Mouse (Mus musculus) stomach, embryonic 15.5 days (tissue): ENCODE results near the gene Hist1h2ab. TPM values are rescaled to one million over a fixed set of nuclear protein-coding genes. Genes with fewer than 3 reads are reported as not detected.
"Not testable (repeated sequence)": the region's sequence is repeated elsewhere in the genome, so short reads cannot be mapped to it uniquely, and the experiment has no call there.

Source experiments
- ATAC-seq: fragments of 200-750 bp; cut with Nextera tagmentation; 2 replicates; pipeline ENCODE4 v1.8.0; 2017; ENCODE audit warnings: low read depth, moderate number of reproducible peaks, moderate TSS enrichment; ENCODE audit not compliant: insufficient read depth, low FRiP score
- H3K27ac ChIP-seq: fragments of 300-500 bp; sonication (generic); 2 replicates; pipeline ENCODE4 v1.5.1; 2015; ENCODE audit warnings: mild to moderate bottlenecking, inconsistent platforms
- H3K27me3 ChIP-seq: fragments of 300-500 bp; sonication (generic); replicated peaks from 2 replicates; pipeline ENCODE4 v1.6.1; 2015; ENCODE audit warnings: inconsistent platforms
- H3K36me3 ChIP-seq: fragments of 300-500 bp; sonication (generic); 2 replicates; pipeline ENCODE4 v1.6.1; 2015; ENCODE audit warnings: inconsistent platforms
- H3K4me1 ChIP-seq: fragments of 300-500 bp; sonication (generic); 2 replicates; pipeline ENCODE4 v1.6.1; 2015; ENCODE audit warnings: inconsistent platforms
- H3K4me2 ChIP-seq: fragments of 300-500 bp; sonication (generic); 2 replicates; pipeline ENCODE4 v1.6.1; 2015; ENCODE audit warnings: mild to moderate bottlenecking, inconsistent platforms
- H3K4me3 ChIP-seq: fragments of 300-500 bp; sonication (generic); replicated peaks from 2 replicates; pipeline ENCODE4 v1.5.1; 2015; ENCODE audit warnings: inconsistent platforms
- H3K9ac ChIP-seq: fragments of 300-500 bp; sonication (generic); 2 replicates; pipeline ENCODE4 v1.6.1; 2015; ENCODE audit warnings: inconsistent platforms
- H3K9me3 ChIP-seq: fragments of 300-500 bp; sonication (generic); 2 replicates; pipeline ENCODE4 v1.6.1; 2016; ENCODE audit warnings: inconsistent platforms
- WGBS: fragments of 180-500 bp; shearing (Covaris S2); methylation state at CpG from one replicate; pipeline ENCODE4 v1.1.7; 2015; 5-methylcytosine and 5-hydroxymethylcytosine counted together
- polyA plus RNA-seq: library from polyadenylated mRNA; unstranded; fragments of >200 nt; fragmentation: Nextera tagmentation; extraction: Ambion mirVana; gene quantifications from 2 replicates; pipeline ENCODE4 v1.2.1, GENCODE M21; 2015

Gene Hist1h2ab
- polyA plus RNA-seq, 1 experiment from 2014 or later: 63.1 TPM

DNA sequence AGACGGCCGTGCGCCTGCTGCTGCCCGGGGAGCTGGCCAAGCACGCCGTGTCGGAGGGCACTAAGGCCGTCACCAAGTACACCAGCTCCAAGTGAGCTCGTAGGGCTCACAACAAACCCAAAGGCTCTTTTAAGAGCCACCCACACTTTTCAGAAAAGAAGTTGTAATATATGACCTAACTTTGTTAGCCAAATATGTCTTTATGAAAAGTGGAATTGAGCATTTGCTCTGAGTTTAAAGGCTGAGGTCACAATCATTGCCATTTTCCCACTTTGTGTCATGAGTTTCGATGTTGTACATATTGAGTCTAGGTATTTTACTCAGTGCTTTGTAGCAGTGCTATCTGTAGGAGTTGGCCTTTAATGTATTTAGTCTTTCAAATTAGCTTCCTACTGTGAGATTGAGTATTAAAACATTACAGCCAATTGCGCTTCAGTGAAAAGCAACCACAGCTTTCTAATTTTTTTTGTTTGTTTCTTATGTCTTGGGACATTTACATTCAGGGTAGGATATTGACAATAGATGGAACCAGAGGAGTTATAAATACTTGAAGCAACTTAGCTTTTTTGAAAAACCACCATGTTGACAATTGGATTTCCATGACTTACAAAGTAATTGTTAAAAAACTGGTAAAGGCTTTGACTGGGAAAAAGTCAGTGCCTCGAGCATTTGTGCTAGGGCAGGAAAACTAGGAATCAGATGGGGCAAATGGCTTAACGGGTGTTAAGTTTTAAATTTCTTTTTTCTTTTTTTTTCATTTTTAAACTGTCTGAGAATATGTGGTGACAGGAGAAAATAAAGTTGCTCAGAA lies 3.6 kb upstream of the Hist1h2ab start:
- Histone ChIP-seq H3K4me3 (peak overlapping the region; percentile 33), H3K4me2 (peak overlapping the region; percentile 62), H3K9ac (no peak overlapping the region), H3K9me3 (no peaks in the 10 kb centered on the region), H3K4me1 (peaks cover 9% of the 10 kb centered on the region; the same call in 1 of the 2 replicates), H3K36me3 (no peaks in the 10 kb centered on the region), H3K27me3 (no peaks in the 10 kb centered on the region), H3K27ac (peak overlapping the region; percentile 100)
- ATAC-seq: peak; percentile 0; the same call in 1 of the 2 replicates
- WGBS: 2% methylated on average over 13 of the region's 13 CpGs

DNA sequence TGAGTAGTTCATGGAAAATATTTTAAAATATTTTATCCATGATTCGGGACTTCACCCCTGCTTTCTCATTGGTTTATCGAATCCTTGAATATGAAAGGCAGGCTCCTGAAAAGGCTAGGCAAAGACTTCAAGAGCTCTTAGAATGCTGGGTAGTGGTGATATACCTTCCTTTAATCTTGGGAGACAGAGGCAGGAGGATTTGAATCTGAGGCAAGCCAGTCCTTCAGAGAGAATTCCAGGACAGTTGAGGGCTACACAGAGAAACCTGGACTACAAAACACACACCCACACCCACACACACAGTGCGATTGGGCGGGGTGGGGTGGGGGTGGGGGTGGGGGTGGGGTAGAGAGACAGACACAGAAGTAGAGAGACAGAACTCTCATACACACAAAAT lies 3.0 kb upstream of the Hist1h2ab start:
- H3K4me1 ChIP-seq: peaks cover 9% of the 10 kb centered on the region; the same call in 1 of the 2 replicates
- no peaks in the 10 kb centered on the region for H3K27me3 ChIP-seq
- no peak for ATAC-seq
- H3K27ac ChIP-seq: peak overlapping the region; percentile 100
- H3K36me3 ChIP-seq: no peaks in the 10 kb centered on the region
- H3K4me2 ChIP-seq: peak overlapping the region; percentile 62
- H3K9ac ChIP-seq: no peak overlapping the region
- H3K4me3 ChIP-seq: no peak overlapping the region
- no peaks in the 10 kb centered on the region for H3K9me3 ChIP-seq
- 9% methylated on average over 4 of the region's 4 CpGs for WGBS

DNA sequence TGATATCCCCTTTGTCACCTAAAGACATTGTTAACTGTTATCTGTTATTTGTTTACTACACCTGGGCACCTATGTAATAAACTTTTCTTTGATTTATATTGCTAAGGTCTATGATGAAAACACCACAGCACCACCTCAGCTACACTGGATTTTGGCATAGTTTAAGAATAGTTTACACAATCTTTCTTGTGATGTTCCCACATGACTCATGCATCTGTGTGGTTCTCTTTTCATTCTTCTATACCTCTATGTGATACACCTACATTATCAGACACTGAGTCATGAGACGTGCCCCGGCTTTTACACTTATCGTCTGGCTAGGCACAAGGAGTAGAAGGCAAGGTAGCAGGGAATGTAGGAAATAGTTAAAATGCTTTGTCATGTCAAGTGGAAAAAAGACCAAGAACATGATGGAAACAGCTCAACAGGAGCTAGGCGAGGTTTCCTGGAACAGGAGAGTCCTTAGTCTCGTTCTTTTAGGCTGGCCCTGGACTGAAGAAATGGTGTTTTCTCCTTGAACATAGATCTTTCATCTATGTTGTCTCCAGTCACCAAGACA lies 1.3 kb upstream of the Hist1h2ab start:
- no peak overlapping the region for H3K9ac ChIP-seq
- 83% methylated on average over 5 of the region's 5 CpGs for WGBS
- no peaks in the 10 kb centered on the region for H3K36me3 ChIP-seq
- H3K9me3 ChIP-seq: no peaks in the 10 kb centered on the region
- no peak overlapping the region for H3K4me2 ChIP-seq
- ATAC-seq: no peak
- H3K27ac ChIP-seq: peak overlapping the region; percentile 74
- H3K4me1 ChIP-seq: peaks cover 7% of the 10 kb centered on the region; the same call in 1 of the 2 replicates
- no peaks in the 10 kb centered on the region for H3K27me3 ChIP-seq
- H3K4me3 ChIP-seq: no peak overlapping the region

DNA sequence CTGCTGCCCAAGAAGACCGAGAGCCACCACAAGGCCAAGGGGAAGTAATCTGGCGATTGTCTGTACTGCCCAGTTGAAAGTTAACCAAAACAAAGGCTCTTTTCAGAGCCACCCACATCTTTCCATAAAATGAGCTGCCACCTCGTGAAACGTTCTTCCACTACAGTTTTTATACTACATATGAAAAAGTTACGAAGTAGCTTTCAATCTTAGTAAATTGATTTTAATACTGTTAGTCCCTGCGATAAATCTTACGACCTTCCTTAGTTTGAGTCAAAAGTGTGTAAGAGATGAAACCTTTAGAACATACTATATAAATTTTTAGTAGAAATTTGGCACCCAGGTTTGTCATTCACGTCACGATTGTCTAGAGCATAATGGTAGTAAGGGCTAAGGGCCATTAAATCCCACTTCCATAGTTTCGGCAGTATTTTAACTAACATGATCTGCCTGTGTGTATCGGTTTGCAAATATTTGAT lies 591 bp downstream of the Hist1h2ab start:
- no peaks in the 10 kb centered on the region for H3K36me3 ChIP-seq
- WGBS: 1% methylated on average over 11 of the region's 11 CpGs

DNA sequence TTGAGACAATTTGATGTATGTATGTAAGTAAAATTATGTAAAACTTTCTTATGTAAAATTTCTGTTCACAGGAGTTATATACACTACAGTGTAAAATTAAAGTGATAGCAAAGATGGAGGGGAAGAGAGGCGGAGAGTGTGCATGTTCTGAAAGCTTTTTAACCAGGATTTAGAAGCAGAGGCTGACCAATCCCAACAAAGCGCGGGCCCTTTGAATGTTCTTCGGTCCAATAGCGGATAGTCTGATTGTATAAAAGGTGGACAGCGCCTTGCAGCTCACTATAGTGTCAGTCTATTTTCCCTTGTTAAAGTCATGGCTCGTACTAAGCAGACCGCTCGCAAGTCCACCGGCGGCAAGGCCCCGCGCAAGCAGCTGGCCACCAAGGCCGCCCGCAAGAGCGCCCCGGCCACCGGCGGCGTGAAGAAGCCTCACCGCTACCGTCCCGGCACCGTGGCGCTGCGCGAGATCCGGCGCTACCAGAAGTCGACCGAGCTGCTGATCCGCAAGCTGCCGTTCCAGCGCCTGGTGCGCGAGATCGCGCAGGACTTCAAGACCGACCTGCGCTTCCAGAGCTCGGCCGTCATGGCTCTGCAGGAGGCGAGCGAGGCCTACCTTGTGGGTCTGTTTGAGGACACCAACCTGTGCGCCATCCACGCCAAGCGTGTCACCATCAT lies 1.3 kb downstream of the Hist1h2ab start, which contains the start of gene Hist1h3b:
TSS of gene Hist1h3b (plus strand) at position 201 of the 675 bp plus-strand sequence.
- H3K27me3 ChIP-seq, H3K36me3 ChIP-seq, H3K4me1 ChIP-seq, H3K9me3 ChIP-seq: not testable (repeated sequence)
- Histone ChIP-seq H3K4me2 (peak within 1 kb of the TSS; percentile 58), H3K9ac (peak within 1 kb of the TSS; percentile 44; the same call in 1 of the 2 replicates), H3K4me3 (peak within 1 kb of the TSS; percentile 43), H3K27ac (peak within 1 kb of the TSS; percentile 96)
- ATAC-seq: peak; percentile 87
- 0% methylated on average over 21 of the region's 47 CpGs for WGBS

More for the DNA sequence above, 591 bp downstream of the Hist1h2ab start:
- peak overlapping the region; percentile 41; the same call in 1 of the 2 replicates for H3K9ac ChIP-seq
- peak overlapping the region; percentile 58 for H3K4me2 ChIP-seq
- H3K4me3 ChIP-seq: peak overlapping the region; percentile 43
- peak overlapping the region; percentile 96 for H3K27ac ChIP-seq
- peaks cover 7% of the 10 kb centered on the region; the same call in 1 of the 2 replicates for H3K4me1 ChIP-seq
- ATAC-seq: no peak
- no peaks in the 10 kb centered on the region for H3K27me3 ChIP-seq
- H3K9me3 ChIP-seq: no peaks in the 10 kb centered on the region

DNA sequence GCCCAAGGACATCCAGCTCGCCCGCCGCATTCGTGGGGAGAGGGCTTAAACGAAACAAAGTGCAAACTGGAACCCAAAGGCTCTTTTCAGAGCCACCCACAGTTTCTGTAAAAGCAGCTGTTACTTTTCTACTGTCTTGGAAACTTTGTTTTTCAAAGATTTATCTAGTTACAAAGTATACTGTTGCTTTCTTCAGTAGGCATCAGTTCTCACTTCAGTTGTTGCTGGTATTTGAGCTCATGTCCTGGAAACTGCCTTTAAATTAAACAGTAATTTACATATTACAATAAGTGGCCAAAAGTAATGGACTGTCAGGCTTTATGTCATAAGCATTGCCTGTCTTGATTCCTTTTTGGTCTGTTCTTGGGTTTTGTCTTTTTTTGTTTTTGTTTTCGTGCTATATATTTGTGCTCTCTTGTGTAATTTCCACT lies 1.8 kb downstream of the Hist1h2ab start:
- no peak overlapping the region; the same call in 1 of the 2 replicates for H3K9ac ChIP-seq
- no peaks in the 10 kb centered on the region for H3K27me3 ChIP-seq
- WGBS: 3% methylated on average over 6 of the region's 6 CpGs
- no peak for ATAC-seq
- H3K4me2 ChIP-seq: peak overlapping the region; percentile 41
- H3K9me3 ChIP-seq: no peaks in the 10 kb centered on the region
- H3K4me3 ChIP-seq: peak overlapping the region; percentile 32
- peak overlapping the region; percentile 60 for H3K27ac ChIP-seq
- H3K4me1 ChIP-seq: peaks cover 8% of the 10 kb centered on the region; the same call in 1 of the 2 replicates
- H3K36me3 ChIP-seq: no peaks in the 10 kb centered on the region

DNA sequence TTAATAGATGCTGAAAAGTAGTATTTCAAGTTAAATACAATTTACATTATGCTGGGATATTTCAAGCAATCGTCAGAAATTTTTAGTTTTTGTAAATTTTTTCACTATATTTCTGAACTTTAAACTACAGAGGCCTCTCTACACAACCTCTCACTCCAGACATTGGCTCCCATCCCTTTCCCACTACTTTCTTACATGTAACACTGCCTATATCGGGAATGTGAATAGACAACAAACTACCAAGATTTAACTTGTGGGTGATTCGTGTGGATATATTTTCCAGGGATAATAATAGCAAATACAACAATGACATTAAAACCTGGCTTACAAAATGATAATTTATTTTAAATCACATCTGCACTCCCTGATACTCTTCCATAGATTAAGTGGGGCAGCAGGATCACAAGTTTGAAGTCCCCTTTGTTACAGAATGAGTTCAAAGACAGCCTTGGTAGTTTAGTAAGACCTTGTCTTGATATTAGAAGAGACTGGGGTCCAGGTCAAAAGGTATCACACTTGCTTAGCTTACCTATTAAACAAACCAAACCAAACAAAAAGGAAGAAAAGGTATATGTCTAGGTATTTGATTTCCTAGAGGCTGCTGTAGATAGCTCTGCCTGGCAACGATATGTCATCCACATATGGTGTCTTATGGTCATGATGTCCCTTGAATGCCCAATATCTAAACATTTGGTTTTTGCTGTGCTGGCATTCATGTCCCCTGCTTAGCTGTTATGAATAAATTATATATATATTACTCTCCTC lies 2.6 kb downstream of the Hist1h2ab start:
- ATAC-seq: no peak
- Histone ChIP-seq H3K9me3 (no peaks in the 10 kb centered on the region), H3K4me3 (no peak overlapping the region), H3K9ac (no peak overlapping the region), H3K4me1 (peaks cover 4% of the 10 kb centered on the region; the same call in 1 of the 2 replicates), H3K27ac (peak overlapping the region; percentile 54; the same call in 1 of the 2 replicates), H3K27me3 (no peaks in the 10 kb centered on the region), H3K36me3 (no peaks in the 10 kb centered on the region), H3K4me2 (0 out of 2 replicates have a peak overlapping the region, but pooled peaks have one; percentile 21)
- WGBS: 42% methylated on average over 4 of the region's 4 CpGs

DNA sequence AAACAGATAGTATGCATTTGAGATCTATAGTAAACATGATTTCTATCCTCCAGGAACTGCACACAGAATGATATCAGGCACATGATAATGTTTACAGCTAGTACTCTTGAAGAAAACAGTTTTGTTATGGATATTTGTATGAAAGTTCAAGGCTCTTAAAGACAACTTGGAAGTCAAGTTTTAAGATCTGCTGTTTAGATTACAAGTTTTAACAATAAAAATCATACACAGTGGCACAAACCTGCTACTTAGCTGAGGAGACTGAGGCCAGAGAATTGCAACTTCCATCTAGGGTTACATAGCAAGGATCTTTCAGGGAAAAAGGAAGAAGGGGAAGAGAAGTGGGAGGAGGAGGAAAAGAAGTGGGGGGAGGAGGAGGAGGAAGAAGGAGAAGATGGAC lies 4.1 kb downstream of the Hist1h2ab start:
- H3K9ac ChIP-seq: no peak overlapping the region
- peaks cover 5% of the 10 kb centered on the region; the same call in 1 of the 2 replicates for H3K4me1 ChIP-seq
- ATAC-seq: no peak
- no peaks in the 10 kb centered on the region for H3K9me3 ChIP-seq
- no peaks in the 10 kb centered on the region for H3K27me3 ChIP-seq
- no peaks in the 10 kb centered on the region for H3K36me3 ChIP-seq
- H3K4me2 ChIP-seq: no peak overlapping the region
- H3K4me3 ChIP-seq: no peak overlapping the region
- H3K27ac ChIP-seq: no peak overlapping the region

DNA sequence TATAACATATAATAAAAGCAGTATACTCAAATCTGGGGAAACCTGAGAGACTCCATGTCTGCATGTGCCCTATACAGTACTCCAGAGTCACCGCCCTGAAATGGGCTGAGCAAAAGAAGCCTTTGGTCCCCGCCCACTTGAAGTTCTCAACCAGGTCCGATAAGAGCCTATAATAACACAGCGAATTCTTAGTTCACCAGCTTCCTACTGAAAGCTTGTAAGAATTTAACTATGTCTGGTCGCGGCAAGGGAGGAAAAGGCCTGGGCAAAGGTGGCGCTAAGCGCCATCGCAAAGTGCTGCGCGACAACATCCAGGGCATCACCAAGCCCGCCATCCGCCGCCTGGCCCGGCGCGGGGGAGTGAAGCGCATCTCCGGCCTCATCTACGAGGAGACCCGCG lies 5.9 kb downstream of the Hist1h2ab start, which contains the start of gene Hist1h4b:
TSS of gene Hist1h4b (plus strand) at position 224 of the 400 bp plus-strand sequence.
- Histone ChIP-seq H3K4me1 (peaks cover 9% of the 10 kb centered on the region; the same call in 1 of the 2 replicates), H3K36me3 (no peaks in the 10 kb centered on the region), H3K9ac (0 out of 2 replicates have a peak within 1 kb of the TSS, but pooled peaks have one; percentile 29), H3K4me2 (peak within 1 kb of the TSS; percentile 62), H3K9me3 (no peaks in the 10 kb centered on the region), H3K27me3 (no peaks in the 10 kb centered on the region), H3K27ac (peak within 1 kb of the TSS; percentile 88), H3K4me3 (peak within 1 kb of the TSS; percentile 42)
- ATAC-seq: peak; percentile 81
- 0% methylated on average over 17 of the region's 22 CpGs for WGBS

DNA sequence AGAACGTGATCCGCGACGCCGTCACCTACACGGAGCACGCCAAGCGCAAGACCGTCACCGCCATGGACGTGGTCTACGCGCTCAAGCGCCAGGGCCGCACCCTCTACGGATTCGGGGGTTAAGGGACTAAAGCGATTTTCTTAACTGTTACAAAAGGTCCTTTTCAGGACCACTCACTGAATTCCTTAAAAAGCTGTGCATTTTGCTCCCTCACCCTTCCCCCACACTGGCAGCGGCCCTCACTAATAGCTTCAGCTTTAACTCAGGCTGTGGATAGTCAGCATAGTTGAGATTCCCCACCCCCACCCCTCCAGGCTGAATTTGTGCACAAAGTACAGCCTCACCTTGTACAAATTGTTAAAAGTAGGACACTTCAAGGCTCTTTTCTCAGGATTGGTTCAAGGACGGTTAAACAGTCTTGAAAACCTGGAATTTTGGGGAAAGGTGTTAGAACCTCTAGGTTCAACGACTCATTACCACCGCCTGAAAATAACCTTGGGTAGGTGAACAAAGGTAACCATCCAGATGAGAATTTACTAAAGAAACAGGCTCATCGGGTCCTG lies 6.4 kb downstream of the Hist1h2ab start:
- Histone ChIP-seq H3K4me2 (peak overlapping the region; percentile 62), H3K9me3 (no peaks in the 10 kb centered on the region), H3K27ac (peak overlapping the region; percentile 88), H3K9ac (0 out of 2 replicates have a peak overlapping the region, but pooled peaks have one; percentile 29), H3K4me1 (peaks cover 9% of the 10 kb centered on the region; the same call in 1 of the 2 replicates), H3K36me3 (no peaks in the 10 kb centered on the region), H3K27me3 (no peaks in the 10 kb centered on the region), H3K4me3 (peak overlapping the region; percentile 42)
- no peak for ATAC-seq
- WGBS: 1% methylated on average over 22 of the region's 23 CpGs
